Mouse (Mus musculus) G1E (cell line): ENCODE results near the gene Gtf2a2.
"Not testable (repeated sequence)": the region's sequence is repeated elsewhere in the genome, so short reads cannot be mapped to it uniquely, and the experiment has no call there.

Experiments
- CTCF ChIP-seq: IDR thresholded peaks from 2 replicates; pipeline ENCODE4 v1.5.1; 2012; ENCODE audit warnings: low read depth, low read length, inconsistent platforms, mixed read lengths
- GATA1 ChIP-seq: IDR thresholded peaks from 2 replicates; pipeline ENCODE4 v1.6.1; 2012; ENCODE audit warnings: borderline replicate concordance, low read length, inconsistent platforms, mixed read lengths

GRCm38 (mm10) chr9:70023615-70024014 lies 11.3 kb downstream of the Gtf2a2 start:
- TF ChIP-seq CTCF, GATA1: not testable (repeated sequence)
